Mouse (Mus musculus): ENCODE data around the gene Mxra8.

- TF ChIP-seq E2F4 (IDR thresholded peaks at IDR 0.05; ENCODE audit: insufficient read depth) (no peak), POLR2A (IDR thresholded peaks at IDR 0.05; ENCODE audit: insufficient read length, low read depth) (no peak), TCF12 (IDR thresholded peaks at IDR 0.05; ENCODE audit: insufficient read depth, poor library complexity, severe bottlenecking) (no peak), POLR2AphosphoS2 (IDR thresholded peaks at IDR 0.05; ENCODE audit: insufficient read length, low read depth) (no peak), MAX (IDR thresholded peaks at IDR 0.05; ENCODE audit: low read depth) (no peak), MYOG (IDR thresholded peaks at IDR 0.05; ENCODE audit: control insufficient read depth in 1 of 3, insufficient read depth in 1 of 3, insufficient read length in 2 of 3, low read depth in 2 of 3) (no peak), USF1 (IDR thresholded peaks at IDR 0.05; ENCODE audit: low read depth) (no peak), TCF3 (IDR thresholded peaks at IDR 0.05; ENCODE audit: insufficient read length, low read depth) (no peak), CEBPB (IDR thresholded peaks at IDR 0.05; ENCODE audit: insufficient read depth, poor library complexity, severe bottlenecking) (no peak)
These were observed 49.4 kb upstream of the Mxra8 start, which contains the start of gene Ankrd65 for GRCm38 (mm10) chr4:155790021-155790489.

Measured in myocyte (in vitro differentiated cells).